Mouse (Mus musculus) stomach, postnatal 0 days (tissue): ENCODE measurements around the gene Rasgef1b. TPM values are rescaled to one million over a fixed set of nuclear protein-coding genes. Genes with fewer than 3 reads are reported as not detected.

Source experiments
- ATAC-seq: fragments of 200-750 bp; cut with Nextera tagmentation; 2 replicates; pipeline ENCODE4 v1.8.0; 2017; ENCODE audit not compliant: low FRiP score, low TSS enrichment
- DNase-seq: peaks from one replicate; pipeline ENCODE4 v3.0.0-alpha.2; 2016; ENCODE audit warnings: low spot score
- H3K27ac ChIP-seq: fragments of 300-500 bp; sonication (generic); replicated peaks from 2 replicates; pipeline ENCODE4 v1.5.1; 2014; ENCODE audit warnings: mild to moderate bottlenecking, control low read depth
- H3K27me3 ChIP-seq: fragments of 300-500 bp; sonication (generic); 2 replicates; pipeline ENCODE4 v1.6.1; 2014; ENCODE audit warnings: low read length; ENCODE audit not compliant: control insufficient read depth, insufficient read depth
- H3K36me3 ChIP-seq: fragments of 300-500 bp; sonication (generic); 2 replicates; pipeline ENCODE4 v1.6.1; 2014; ENCODE audit warnings: low read length, mixed read lengths; ENCODE audit not compliant: control insufficient read depth, insufficient read depth
- H3K4me1 ChIP-seq: fragments of 300-500 bp; sonication (generic); replicated peaks from 2 replicates; pipeline ENCODE4 v1.6.1; 2014; ENCODE audit warnings: antibody characterized with exemption; ENCODE audit not compliant: control insufficient read depth, insufficient read depth
- H3K4me2 ChIP-seq: fragments of 300-500 bp; sonication (generic); replicated peaks from 2 replicates; pipeline ENCODE4 v1.6.1; 2014; ENCODE audit warnings: low read depth, mild to moderate bottlenecking, control low read depth, moderate library complexity
- H3K4me3 ChIP-seq: fragments of 300-500 bp; sonication (generic); 2 replicates; pipeline ENCODE4 v1.5.1; 2014; ENCODE audit warnings: low read depth, low read length, control low read depth
- H3K9ac ChIP-seq: fragments of 300-500 bp; sonication (generic); 2 replicates; pipeline ENCODE4 v1.6.1; 2014; ENCODE audit warnings: mild to moderate bottlenecking, low read length, control low read depth, mixed read lengths
- H3K9me3 ChIP-seq: fragments of 300-500 bp; sonication (generic); 2 replicates; pipeline ENCODE4 v1.6.1; 2016; ENCODE audit warnings: low read length; ENCODE audit not compliant: control insufficient read depth
- CTCF ChIP-seq: IDR thresholded peaks from 2 replicates; pipeline ENCODE4 v1.5.1; 2016; ENCODE audit warnings: antibody characterized with exemption, low read depth, mild to moderate bottlenecking, moderate library complexity
- EP300 ChIP-seq: optimal IDR thresholded peaks from 2 replicates; pipeline ENCODE3; 2016; ENCODE audit warnings: antibody characterized with exemption
- WGBS: fragments of 180-500 bp; shearing (Covaris S2); extraction: QIAGEN DNeasy Blood & Tissue Kit; methylation state at CpG from one replicate; pipeline ENCODE4 v1.1.7; 2014; 5-methylcytosine and 5-hydroxymethylcytosine counted together
- polyA plus RNA-seq: library from polyadenylated mRNA; unstranded; fragments of >200 nt; fragmentation: Nextera tagmentation; extraction: Ambion mirVana; gene quantifications from 2 replicates; pipeline ENCODE4 v1.2.1, GENCODE M21; 2015

The Rasgef1b gene
- polyA plus RNA-seq, 1 experiment from 2014 or later, result 37.4 TPM

DNA sequence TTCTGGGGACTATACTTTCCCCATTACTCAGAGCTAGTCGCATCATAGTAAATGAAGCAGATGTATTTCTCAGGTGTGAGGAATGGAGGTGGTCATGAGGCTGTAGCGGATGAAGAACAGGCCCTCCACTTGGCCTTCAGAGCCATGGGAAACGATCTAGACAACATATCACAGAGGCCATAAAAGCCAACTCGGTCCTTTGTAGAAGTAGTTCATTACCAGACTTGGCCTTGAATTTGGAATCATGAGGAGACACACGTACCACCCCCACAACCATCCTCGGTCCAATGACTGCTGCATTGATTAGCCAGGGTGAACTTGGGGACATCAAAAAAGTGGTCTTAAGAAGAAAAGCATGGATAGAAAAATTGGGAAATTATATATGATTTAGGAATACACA is 442.8 kb downstream of the Rasgef1b start:
- H3K9me3 ChIP-seq, result no peaks in the 10 kb centered on the region
- WGBS, result 88% methylated on average over 6 of the region's 6 CpGs
- TF ChIP-seq EP300 (no peak), CTCF (no peak)
- H3K4me2 ChIP-seq, result no peak overlapping the region
- no peaks in the 10 kb centered on the region for H3K27me3 ChIP-seq
- H3K27ac ChIP-seq, result no peak overlapping the region
- no peak for DNase-seq
- ATAC-seq, result no peak
- H3K4me3 ChIP-seq, result no peak overlapping the region
- H3K36me3 ChIP-seq, result no peaks in the 10 kb centered on the region
- no peak overlapping the region for H3K9ac ChIP-seq
- no peaks in the 10 kb centered on the region for H3K4me1 ChIP-seq

DNA sequence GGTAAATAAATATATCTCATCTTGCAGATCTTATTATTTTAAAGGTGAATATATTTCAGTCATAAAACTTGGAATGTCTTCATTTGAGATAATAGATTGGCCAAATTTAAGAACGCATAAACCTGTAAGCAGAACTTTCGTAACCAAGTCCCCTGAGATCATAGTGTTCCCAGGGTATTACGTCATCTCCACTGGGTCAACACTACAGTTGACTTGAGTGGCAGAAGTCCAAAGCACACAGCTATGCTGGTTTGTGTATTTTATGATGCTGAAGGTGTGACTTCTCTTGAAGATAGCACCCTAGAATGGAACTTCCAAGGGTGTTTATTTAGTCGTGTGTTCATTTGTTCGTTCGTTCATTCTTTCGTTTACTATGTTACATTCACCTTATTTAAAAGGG is 444.5 kb downstream of the Rasgef1b start:
- H3K36me3 ChIP-seq, result no peaks in the 10 kb centered on the region
- H3K4me1 ChIP-seq, result no peaks in the 10 kb centered on the region
- DNase-seq (peak; percentile 69), ATAC-seq (peak; percentile 97)
- H3K9ac ChIP-seq, result no peak overlapping the region
- TF ChIP-seq EP300 (no peak), CTCF (no peak)
- H3K9me3 ChIP-seq, result no peaks in the 10 kb centered on the region
- WGBS, result 48% methylated on average over 7 of the region's 7 CpGs
- no peaks in the 10 kb centered on the region for H3K27me3 ChIP-seq
- H3K27ac ChIP-seq, result no peak overlapping the region
- H3K4me3 ChIP-seq, result no peak overlapping the region
- H3K4me2 ChIP-seq, result no peak overlapping the region

DNA sequence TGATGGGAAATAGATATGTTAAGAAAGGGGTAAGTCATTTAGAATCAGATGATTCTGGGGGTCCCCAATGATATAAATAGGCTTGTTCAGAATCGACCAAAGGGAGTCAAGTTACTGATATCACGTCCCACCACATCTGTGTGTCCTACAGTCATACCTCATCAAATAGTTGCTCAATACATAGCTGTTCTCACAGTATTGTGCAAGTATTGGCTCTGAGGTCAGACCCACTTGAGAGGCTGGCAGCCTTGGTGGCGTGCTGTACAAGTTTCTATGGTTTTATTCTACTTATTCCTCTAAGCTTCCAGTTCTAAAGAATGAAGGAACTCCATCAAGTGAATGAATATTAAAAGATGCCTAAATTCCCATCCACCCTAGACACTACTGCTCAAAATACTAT is 445.2 kb downstream of the Rasgef1b start:
- H3K4me2 ChIP-seq, result no peak overlapping the region
- H3K9me3 ChIP-seq, result no peaks in the 10 kb centered on the region
- H3K4me3 ChIP-seq, result no peak overlapping the region
- no peaks in the 10 kb centered on the region for H3K4me1 ChIP-seq
- ATAC-seq (no peak), DNase-seq (no peak)
- H3K9ac ChIP-seq, result no peak overlapping the region
- 78% methylated on average over 3 of the region's 3 CpGs for WGBS
- no peaks in the 10 kb centered on the region for H3K36me3 ChIP-seq
- H3K27me3 ChIP-seq, result no peaks in the 10 kb centered on the region
- TF ChIP-seq CTCF, result no peak
- TF ChIP-seq EP300, result no peak
- H3K27ac ChIP-seq, result no peak overlapping the region

DNA sequence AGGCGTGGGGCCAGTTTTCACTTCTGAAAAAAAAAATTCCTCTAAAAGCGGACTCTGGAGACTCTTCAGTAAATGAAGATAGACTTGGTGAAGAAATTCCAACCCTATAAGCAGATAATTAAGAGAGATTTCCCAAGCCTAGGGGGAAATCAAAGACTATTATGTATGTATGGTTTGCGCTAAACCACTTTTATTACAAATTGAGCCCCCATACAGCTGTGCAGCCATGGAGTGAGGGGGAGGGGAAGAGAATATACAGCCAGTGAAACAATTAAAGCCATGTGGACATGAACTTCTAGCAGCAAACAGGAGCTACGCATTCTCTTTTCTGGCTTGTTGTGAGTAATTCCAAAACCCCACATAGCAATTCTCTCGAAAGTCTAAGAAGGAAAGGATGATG is 448.3 kb downstream of the Rasgef1b start:
- H3K27ac ChIP-seq, result no peak overlapping the region
- H3K27me3 ChIP-seq, result no peaks in the 10 kb centered on the region
- H3K4me2 ChIP-seq, result no peak overlapping the region
- no peaks in the 10 kb centered on the region for H3K9me3 ChIP-seq
- TF ChIP-seq EP300 (no peak), CTCF (no peak)
- no peak for ATAC-seq
- no peaks in the 10 kb centered on the region for H3K4me1 ChIP-seq
- no peaks in the 10 kb centered on the region for H3K36me3 ChIP-seq
- H3K9ac ChIP-seq, result no peak overlapping the region
- no peak overlapping the region for H3K4me3 ChIP-seq
- no peak for DNase-seq
- 84% methylated on average over 5 of the region's 5 CpGs for WGBS

DNA sequence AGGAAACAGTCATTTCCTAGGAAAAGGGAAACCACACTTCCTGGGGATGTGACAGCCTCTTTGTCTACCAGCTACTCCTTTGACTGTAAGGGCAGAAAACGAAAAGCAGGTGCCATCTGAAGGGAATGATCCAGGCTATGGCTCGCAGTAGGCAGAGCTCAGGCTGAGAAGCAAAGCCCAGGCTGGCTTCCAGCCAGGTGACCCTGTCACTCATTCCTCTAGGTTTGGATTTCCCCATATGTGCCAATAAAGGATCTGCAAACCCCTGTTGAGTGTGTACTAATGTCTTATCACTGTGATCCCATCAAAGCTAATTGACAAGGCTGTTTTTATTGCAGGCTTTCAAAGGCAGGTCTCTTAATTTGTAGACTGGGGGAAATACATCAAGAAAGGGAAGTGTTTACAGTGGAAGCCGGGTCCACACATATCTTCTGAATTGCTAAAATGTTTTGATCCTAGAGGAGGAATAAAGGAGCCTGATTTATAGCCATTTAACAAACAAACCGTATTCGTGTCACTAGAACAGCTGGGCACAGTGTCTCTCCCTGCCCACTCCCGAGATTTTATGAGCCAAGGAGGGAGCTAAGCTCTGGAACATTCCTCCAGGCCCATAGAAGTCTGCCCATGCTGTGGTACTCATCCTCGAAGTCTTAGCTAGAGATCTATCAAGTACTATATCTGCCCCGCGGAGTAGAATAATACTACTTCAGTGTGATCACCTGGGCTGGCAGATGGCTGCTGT is 449.7 kb downstream of the Rasgef1b start:
- no peaks in the 10 kb centered on the region for H3K9me3 ChIP-seq
- no peak overlapping the region for H3K4me3 ChIP-seq
- 47% methylated on average over 9 of the region's 9 CpGs for WGBS
- H3K9ac ChIP-seq, result no peak overlapping the region
- DNase-seq (peak; percentile 33), ATAC-seq (no peak)
- H3K27me3 ChIP-seq, result no peaks in the 10 kb centered on the region
- no peak overlapping the region for H3K4me2 ChIP-seq
- H3K4me1 ChIP-seq, result no peaks in the 10 kb centered on the region
- no peak for TF ChIP-seq CTCF
- TF ChIP-seq EP300, result no peak
- no peak overlapping the region for H3K27ac ChIP-seq
- no peaks in the 10 kb centered on the region for H3K36me3 ChIP-seq

DNA sequence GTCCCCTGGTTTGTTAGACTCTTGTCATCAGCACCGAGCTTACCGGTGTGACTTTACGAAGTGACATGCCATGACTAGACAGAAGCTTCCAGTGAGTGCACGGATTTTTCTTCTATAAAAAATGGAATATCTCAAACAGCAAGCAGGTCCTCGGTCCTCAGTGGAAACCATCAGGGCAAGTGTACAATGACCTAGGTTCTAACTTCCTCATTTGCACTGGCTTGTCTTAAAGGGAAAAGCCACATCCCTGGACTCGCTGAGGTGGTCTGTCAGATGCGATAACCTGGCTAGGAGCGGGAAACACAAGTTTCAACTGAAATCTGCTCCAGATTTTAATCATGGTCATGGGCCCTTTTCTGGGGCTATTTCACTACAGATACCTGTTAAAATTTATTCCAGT is 450.5 kb downstream of the Rasgef1b start:
- ATAC-seq (no peak), DNase-seq (no peak)
- no peak overlapping the region for H3K9ac ChIP-seq
- H3K4me2 ChIP-seq, result no peak overlapping the region
- H3K27ac ChIP-seq, result no peak overlapping the region
- WGBS, result 79% methylated on average over 8 of the region's 8 CpGs
- no peaks in the 10 kb centered on the region for H3K36me3 ChIP-seq
- no peaks in the 10 kb centered on the region for H3K9me3 ChIP-seq
- H3K4me3 ChIP-seq, result no peak overlapping the region
- H3K27me3 ChIP-seq, result no peaks in the 10 kb centered on the region
- H3K4me1 ChIP-seq, result no peaks in the 10 kb centered on the region
- TF ChIP-seq CTCF (no peak), EP300 (no peak)
